Mouse (Mus musculus) lung, adult 2 months (tissue): Measurements from ENCODE around the gene Onecut1.

Experiments
- CTCF ChIP-seq: fragments of 200-500 bp; IDR thresholded peaks from 2 replicates; pipeline ENCODE4 v1.5.1; 2011; ENCODE audit warnings: mild to moderate bottlenecking, low read length, control low read depth; ENCODE audit not compliant: insufficient read depth
- POLR2A ChIP-seq: fragments of 200-500 bp; IDR thresholded peaks from 2 replicates; pipeline ENCODE4 v1.6.1; 2011; ENCODE audit warnings: low read depth, mild to moderate bottlenecking, control low read depth, low read length, borderline replicate concordance; ENCODE audit errors: extremely low read depth

DNA sequence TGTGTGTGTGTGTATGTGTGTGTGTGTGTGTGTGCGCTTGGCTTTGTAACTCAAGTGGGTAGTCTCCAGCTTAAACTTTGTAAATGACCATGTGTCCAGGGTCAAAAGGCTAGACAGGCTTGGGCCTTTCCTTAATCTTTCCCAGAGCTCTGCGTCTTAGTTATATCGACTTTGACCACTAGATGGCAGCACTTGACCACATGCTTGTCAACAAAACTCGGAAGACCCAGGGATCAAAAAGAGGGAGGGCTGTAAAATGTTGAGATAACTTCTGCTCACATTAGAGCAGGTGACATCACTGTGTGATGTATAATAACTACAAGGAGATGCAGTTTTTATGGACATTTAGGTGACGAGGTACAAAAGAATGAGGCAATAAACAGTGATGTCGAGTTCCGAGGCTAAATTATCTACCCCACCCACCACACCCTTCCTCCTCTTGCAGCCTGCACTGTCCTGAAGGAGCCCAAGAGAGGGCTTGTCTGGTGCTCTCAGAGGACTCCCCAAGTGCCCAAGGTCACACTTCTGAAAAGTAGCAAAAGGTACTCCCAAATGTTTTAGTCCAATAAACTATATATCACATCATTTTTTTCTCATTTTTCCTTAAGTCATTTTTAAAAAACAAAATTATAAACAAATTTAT lies 43.3 kb downstream of the Onecut1 start:
- TF ChIP-seq POLR2A, result no peak
- peak; percentile 43; the same call in 1 of the 2 replicates for TF ChIP-seq CTCF
